Mouse (Mus musculus) heart, embryonic 12.5 days (tissue): Measurements from ENCODE around the gene 3110009E18Rik. TPM values are rescaled to one million over a fixed set of nuclear protein-coding genes. Genes with fewer than 3 reads are reported as not detected.

Experiments
- ATAC-seq: fragments of 200-750 bp; cut with Nextera tagmentation; 2 replicates; pipeline ENCODE4 v1.8.0; 2017; ENCODE audit warnings: moderate TSS enrichment, moderate library complexity; ENCODE audit not compliant: insufficient number of reproducible peaks, low FRiP score
- H3K27ac ChIP-seq: fragments of 300-500 bp; sonication (generic); 2 replicates; pipeline ENCODE4 v1.5.1; 2016; ENCODE audit warnings: mild to moderate bottlenecking, moderate library complexity; ENCODE audit not compliant: poor library complexity, severe bottlenecking
- H3K27me3 ChIP-seq: fragments of 300-500 bp; sonication (generic); replicated peaks from 2 replicates; pipeline ENCODE4 v1.6.1; 2016; ENCODE audit warnings: mild to moderate bottlenecking, moderate library complexity
- H3K36me3 ChIP-seq: fragments of 300-500 bp; sonication (generic); 2 replicates; pipeline ENCODE4 v1.6.1; 2016; ENCODE audit warnings: mild to moderate bottlenecking, moderate library complexity
- H3K4me1 ChIP-seq: fragments of 300-500 bp; sonication (generic); replicated peaks from 2 replicates; pipeline ENCODE4 v1.6.1; 2016; ENCODE audit warnings: mild to moderate bottlenecking
- H3K4me2 ChIP-seq: fragments of 300-500 bp; sonication (generic); 2 replicates; pipeline ENCODE4 v1.6.1; 2016; ENCODE audit warnings: mild to moderate bottlenecking, moderate library complexity
- H3K4me3 ChIP-seq: fragments of 300-500 bp; sonication (generic); 2 replicates; pipeline ENCODE4 v1.5.1; 2016; ENCODE audit warnings: mild to moderate bottlenecking
- H3K9ac ChIP-seq: fragments of 300-500 bp; sonication (generic); 2 replicates; pipeline ENCODE4 v1.6.1; 2016; ENCODE audit warnings: mild to moderate bottlenecking, moderate library complexity
- H3K9me3 ChIP-seq: fragments of 300-500 bp; sonication (generic); replicated peaks from 2 replicates; pipeline ENCODE4 v1.6.1; 2016; ENCODE audit warnings: mild to moderate bottlenecking, moderate library complexity
- WGBS: fragments of 180-500 bp; shearing (Covaris S2); methylation state at CpG from one replicate; pipeline ENCODE4 v1.1.7; 2016; 5-methylcytosine and 5-hydroxymethylcytosine counted together
- polyA plus RNA-seq: library from polyadenylated mRNA; unstranded; fragments of >200 nt; fragmentation: Nextera tagmentation; extraction: Ambion mirVana; gene quantifications from 2 replicates; pipeline ENCODE4 v1.2.1, GENCODE M21; 2016

Gene 3110009E18Rik
- polyA plus RNA-seq, 1 experiment from 2014 or later = 14.1 TPM

GRCm38 (mm10) chr1:120124839-120125238, 3.9 kb downstream of the 3110009E18Rik start:
- H3K27ac ChIP-seq = no peak overlapping the region
- H3K36me3 ChIP-seq = no peaks in the 10 kb centered on the region
- H3K4me3 ChIP-seq = no peak overlapping the region
- peaks cover 10% of the 10 kb centered on the region for H3K4me1 ChIP-seq
- no peak overlapping the region for H3K9ac ChIP-seq
- no peak for ATAC-seq
- H3K9me3 ChIP-seq = no peaks in the 10 kb centered on the region
- WGBS = 62% methylated on average over 4 of the region's 4 CpGs
- H3K4me2 ChIP-seq = no peak overlapping the region
- H3K27me3 ChIP-seq = no peaks in the 10 kb centered on the region

- ATAC-seq = no peak
- Histone ChIP-seq H3K4me1 (peaks cover 4% of the 10 kb centered on the region; the same call in 1 of the 2 replicates), H3K9ac (no peak overlapping the region), H3K27me3 (no peaks in the 10 kb centered on the region), H3K4me3 (no peak overlapping the region), H3K9me3 (no peaks in the 10 kb centered on the region), H3K4me2 (no peak overlapping the region), H3K27ac (no peak overlapping the region), H3K36me3 (no peaks in the 10 kb centered on the region)
- WGBS = 70% methylated on average over 6 of the region's 6 CpGs
These were observed 4.5 kb downstream of the 3110009E18Rik start for GRCm38 (mm10) chr1:120125471-120125870.

GRCm38 (mm10) chr1:120126318-120126717, 5.3 kb downstream of the 3110009E18Rik start:
- Histone ChIP-seq H3K36me3 (no peaks in the 10 kb centered on the region), H3K27me3 (no peaks in the 10 kb centered on the region), H3K4me2 (no peak overlapping the region), H3K9ac (no peak overlapping the region), H3K27ac (no peak overlapping the region), H3K9me3 (no peaks in the 10 kb centered on the region), H3K4me3 (no peak overlapping the region), H3K4me1 (peaks cover 4% of the 10 kb centered on the region; the same call in 1 of the 2 replicates)
- WGBS = 60% methylated on average over 9 of the region's 9 CpGs
- no peak for ATAC-seq

GRCm38 (mm10) chr1:120132376-120132775, 11.4 kb downstream of the 3110009E18Rik start:
- Histone ChIP-seq H3K27me3 (no peaks in the 10 kb centered on the region), H3K9me3 (peaks cover 12% of the 10 kb centered on the region; the same call in 1 of the 2 replicates), H3K4me1 (peaks cover 4% of the 10 kb centered on the region; the same call in 1 of the 2 replicates), H3K9ac (no peak overlapping the region), H3K4me3 (no peak overlapping the region), H3K4me2 (no peak overlapping the region), H3K27ac (no peak overlapping the region), H3K36me3 (no peaks in the 10 kb centered on the region)
- 75% methylated on average over 1 of the region's 1 CpGs for WGBS
- ATAC-seq = no peak

- Histone ChIP-seq H3K9ac (no peak overlapping the region), H3K4me2 (no peak overlapping the region), H3K4me1 (peaks cover 8% of the 10 kb centered on the region), H3K27me3 (no peaks in the 10 kb centered on the region), H3K9me3 (peaks cover 12% of the 10 kb centered on the region; the same call in 1 of the 2 replicates), H3K27ac (no peak overlapping the region), H3K4me3 (no peak overlapping the region), H3K36me3 (no peaks in the 10 kb centered on the region)
- WGBS = 69% methylated on average over 7 of the region's 7 CpGs
- ATAC-seq = no peak
These were observed 15.2 kb downstream of the 3110009E18Rik start for GRCm38 (mm10) chr1:120135934-120136786.

GRCm38 (mm10) chr1:120138923-120139540, 18.0 kb downstream of the 3110009E18Rik start:
- Histone ChIP-seq H3K4me3 (no peak overlapping the region), H3K27me3 (no peaks in the 10 kb centered on the region), H3K4me2 (no peak overlapping the region), H3K9ac (no peak overlapping the region), H3K9me3 (no peaks in the 10 kb centered on the region), H3K36me3 (no peaks in the 10 kb centered on the region), H3K27ac (no peak overlapping the region), H3K4me1 (peaks cover 12% of the 10 kb centered on the region)
- WGBS = 34% methylated on average over 7 of the region's 7 CpGs
- no peak for ATAC-seq

- Histone ChIP-seq H3K4me3 (no peak overlapping the region), H3K9me3 (no peaks in the 10 kb centered on the region), H3K4me2 (no peak overlapping the region), H3K27ac (no peak overlapping the region), H3K27me3 (no peaks in the 10 kb centered on the region), H3K4me1 (peaks cover 12% of the 10 kb centered on the region), H3K9ac (no peak overlapping the region), H3K36me3 (no peaks in the 10 kb centered on the region)
- WGBS = 86% methylated on average over 9 of the region's 9 CpGs
- no peak for ATAC-seq
These were observed 19.2 kb downstream of the 3110009E18Rik start for GRCm38 (mm10) chr1:120140144-120140693.

- no peak overlapping the region for H3K9ac ChIP-seq
- no peak for ATAC-seq
- H3K4me2 ChIP-seq = no peak overlapping the region
- no peaks in the 10 kb centered on the region for H3K27me3 ChIP-seq
- WGBS = 69% methylated on average over 5 of the region's 5 CpGs
- H3K27ac ChIP-seq = no peak overlapping the region
- H3K4me3 ChIP-seq = no peak overlapping the region
- no peaks in the 10 kb centered on the region for H3K36me3 ChIP-seq
- peaks cover 8% of the 10 kb centered on the region for H3K4me1 ChIP-seq
- H3K9me3 ChIP-seq = no peaks in the 10 kb centered on the region
These were observed 21.6 kb downstream of the 3110009E18Rik start for GRCm38 (mm10) chr1:120142551-120142950.

- no peaks in the 10 kb centered on the region for H3K27me3 ChIP-seq
- no peaks in the 10 kb centered on the region for H3K9me3 ChIP-seq
- H3K4me1 ChIP-seq = peaks cover 4% of the 10 kb centered on the region; the same call in 1 of the 2 replicates
- H3K36me3 ChIP-seq = no peaks in the 10 kb centered on the region
- WGBS = 85% methylated on average over 8 of the region's 8 CpGs
- no peak overlapping the region for H3K4me3 ChIP-seq
- H3K9ac ChIP-seq = no peak overlapping the region
- H3K27ac ChIP-seq = no peak overlapping the region
- no peak overlapping the region for H3K4me2 ChIP-seq
- no peak for ATAC-seq
These were observed 24.7 kb downstream of the 3110009E18Rik start for GRCm38 (mm10) chr1:120145527-120146216.

- no peak overlapping the region for H3K4me2 ChIP-seq
- no peak overlapping the region for H3K4me3 ChIP-seq
- H3K4me1 ChIP-seq = peaks cover 4% of the 10 kb centered on the region; the same call in 1 of the 2 replicates
- no peak for ATAC-seq
- H3K36me3 ChIP-seq = no peaks in the 10 kb centered on the region
- no peaks in the 10 kb centered on the region for H3K27me3 ChIP-seq
- no peaks in the 10 kb centered on the region for H3K9me3 ChIP-seq
- no peak overlapping the region for H3K9ac ChIP-seq
- no peak overlapping the region for H3K27ac ChIP-seq
These were observed 26.0 kb downstream of the 3110009E18Rik start for GRCm38 (mm10) chr1:120146994-120147393.

- Histone ChIP-seq H3K4me1 (no peaks in the 10 kb centered on the region), H3K36me3 (no peaks in the 10 kb centered on the region), H3K9ac (no peak overlapping the region), H3K27me3 (no peaks in the 10 kb centered on the region), H3K27ac (no peak overlapping the region), H3K4me2 (no peak overlapping the region), H3K9me3 (no peaks in the 10 kb centered on the region), H3K4me3 (no peak overlapping the region)
- no peak for ATAC-seq
These were observed 33.2 kb downstream of the 3110009E18Rik start for GRCm38 (mm10) chr1:120154232-120154631.
